Mouse (Mus musculus): ENCODE results near the gene Cenpa. TPM values are rescaled to one million over a fixed set of nuclear protein-coding genes. Genes with fewer than 3 reads are reported as not detected.

The Cenpa gene
- total RNA-seq (2018; cell fraction: chromatin; rRNA removed), result 100 to 1,000 TPM in 9 of 26 experiments, 10 to 100 TPM in 11, 1 to 10 TPM in 6; 3.6 to 520 (median 18.9) TPM
- 100 to 1,000 TPM in 7 of 26 experiments, 10 to 100 TPM in 6, 1 to 10 TPM in 13; 3.0 to 146 (median 43.9) TPM for total RNA-seq (2018; cell fraction: cytosol; rRNA removed)
- total RNA-seq (2018; cell fraction: nucleus; rRNA removed), result 100 to 1,000 TPM in 7 of 26 experiments, 10 to 100 TPM in 8, 1 to 10 TPM in 11; 2.4 to 452 (median 24.4) TPM
- 14.0 to 121 TPM (median 41.5 TPM) in 3 replicates for polyA plus RNA-seq (2018)

- Histone ChIP-seq H3K79me2 (ENCODE audit: inconsistent target) (peaks cover 47% of the 10 kb centered on the region), H3K4me3 (ENCODE audit: inconsistent target) (peak within 1 kb of the TSS; percentile 94), H3K27ac (peak within 1 kb of the TSS; percentile 90), H3K36me3 (ENCODE audit: inconsistent target) (no peaks in the 10 kb centered on the region)
- WGBS (ENCODE audit: missing documents), result 2% methylated on average over 40 of the region's 40 CpGs
These were observed at the start of gene Cenpa for GRCm38 (mm10) chr5:30666391-30667195. Cenpa (plus strand) TSS chr5:30666777.

- no peak overlapping the region for H3K27ac ChIP-seq
- WGBS (ENCODE audit: missing documents), result 41% methylated on average over 3 of the region's 3 CpGs
- H3K36me3 ChIP-seq (ENCODE audit: inconsistent target), result no peaks in the 10 kb centered on the region
- H3K4me3 ChIP-seq (ENCODE audit: inconsistent target), result no peak overlapping the region
- H3K79me2 ChIP-seq (ENCODE audit: inconsistent target), result no peaks in the 10 kb centered on the region
These were observed 49.2 kb upstream of the Cenpa start for GRCm38 (mm10) chr5:30617357-30617756.

- Histone ChIP-seq H3K27ac (no peak overlapping the region), H3K36me3 (ENCODE audit: inconsistent target) (no peaks in the 10 kb centered on the region), H3K4me3 (ENCODE audit: inconsistent target) (no peak overlapping the region), H3K79me2 (ENCODE audit: inconsistent target) (no peaks in the 10 kb centered on the region)
- WGBS (ENCODE audit: missing documents), result 68% methylated on average over 11 of the region's 11 CpGs
These were observed 48.7 kb upstream of the Cenpa start for GRCm38 (mm10) chr5:30617851-30618250.

GRCm38 (mm10) chr5:30618376-30619003 is 48.1 kb upstream of the Cenpa start:
- no peaks in the 10 kb centered on the region for H3K36me3 ChIP-seq (ENCODE audit: inconsistent target)
- no peak overlapping the region for H3K27ac ChIP-seq
- no peaks in the 10 kb centered on the region for H3K79me2 ChIP-seq (ENCODE audit: inconsistent target)
- no peak overlapping the region for H3K4me3 ChIP-seq (ENCODE audit: inconsistent target)
- WGBS (ENCODE audit: missing documents), result 92% methylated on average over 8 of the region's 8 CpGs

- H3K36me3 ChIP-seq (ENCODE audit: inconsistent target), result no peaks in the 10 kb centered on the region
- 83% methylated on average over 2 of the region's 2 CpGs for WGBS (ENCODE audit: missing documents)
- no peak overlapping the region for H3K27ac ChIP-seq
- H3K79me2 ChIP-seq (ENCODE audit: inconsistent target), result no peaks in the 10 kb centered on the region
- H3K4me3 ChIP-seq (ENCODE audit: inconsistent target), result no peak overlapping the region
These were observed 47.4 kb upstream of the Cenpa start for GRCm38 (mm10) chr5:30619211-30619610.

GRCm38 (mm10) chr5:30620567-30620966 is 46.0 kb upstream of the Cenpa start:
- Histone ChIP-seq H3K27ac (no peak overlapping the region), H3K36me3 (ENCODE audit: inconsistent target) (no peaks in the 10 kb centered on the region), H3K4me3 (ENCODE audit: inconsistent target) (no peak overlapping the region), H3K79me2 (ENCODE audit: inconsistent target) (no peaks in the 10 kb centered on the region)
- 95% methylated on average over 20 of the region's 20 CpGs for WGBS (ENCODE audit: missing documents)

- no peak overlapping the region for H3K27ac ChIP-seq
- no peaks in the 10 kb centered on the region for H3K36me3 ChIP-seq (ENCODE audit: inconsistent target)
- H3K79me2 ChIP-seq (ENCODE audit: inconsistent target), result no peaks in the 10 kb centered on the region
- WGBS (ENCODE audit: missing documents), result 92% methylated on average over 9 of the region's 9 CpGs
- H3K4me3 ChIP-seq (ENCODE audit: inconsistent target), result no peak overlapping the region
These were observed 45.3 kb upstream of the Cenpa start for GRCm38 (mm10) chr5:30621211-30621790.

- 68% methylated on average over 22 of the region's 22 CpGs for WGBS (ENCODE audit: missing documents)
These were observed 44.8 kb upstream of the Cenpa start for GRCm38 (mm10) chr5:30621844-30622176.

GRCm38 (mm10) chr5:30622177-30622840 is 44.3 kb upstream of the Cenpa start:
- no peak overlapping the region for H3K27ac ChIP-seq
- 8% methylated on average over 67 of the region's 69 CpGs for WGBS (ENCODE audit: missing documents)
- no peaks in the 10 kb centered on the region for H3K79me2 ChIP-seq (ENCODE audit: inconsistent target)
- no peaks in the 10 kb centered on the region for H3K36me3 ChIP-seq (ENCODE audit: inconsistent target)
- H3K4me3 ChIP-seq (ENCODE audit: inconsistent target), result no peak overlapping the region

More at GRCm38 (mm10) chr5:30621844-30622176, 44.8 kb upstream of the Cenpa start:
- H3K27ac ChIP-seq, result no peak overlapping the region
- H3K79me2 ChIP-seq (ENCODE audit: inconsistent target), result no peaks in the 10 kb centered on the region
- H3K4me3 ChIP-seq (ENCODE audit: inconsistent target), result no peak overlapping the region
- no peaks in the 10 kb centered on the region for H3K36me3 ChIP-seq (ENCODE audit: inconsistent target)

GRCm38 (mm10) chr5:30622841-30623185 is 43.8 kb upstream of the Cenpa start:
- 5% methylated on average over 10 of the region's 10 CpGs for WGBS (ENCODE audit: missing documents)
- no peak overlapping the region for H3K4me3 ChIP-seq (ENCODE audit: inconsistent target)

GRCm38 (mm10) chr5:30623380-30623779 is 43.2 kb upstream of the Cenpa start:
- Histone ChIP-seq H3K4me3 (ENCODE audit: inconsistent target) (no peak overlapping the region), H3K79me2 (ENCODE audit: inconsistent target) (no peaks in the 10 kb centered on the region), H3K27ac (no peak overlapping the region), H3K36me3 (ENCODE audit: inconsistent target) (no peaks in the 10 kb centered on the region)
- WGBS (ENCODE audit: missing documents), result 63% methylated on average over 2 of the region's 2 CpGs

More at GRCm38 (mm10) chr5:30622841-30623185, 43.8 kb upstream of the Cenpa start:
- H3K79me2 ChIP-seq (ENCODE audit: inconsistent target), result no peaks in the 10 kb centered on the region
- H3K27ac ChIP-seq, result no peak overlapping the region
- H3K36me3 ChIP-seq (ENCODE audit: inconsistent target), result no peaks in the 10 kb centered on the region

GRCm38 (mm10) chr5:30624311-30624710 is 42.3 kb upstream of the Cenpa start:
- 70% methylated on average over 1 of the region's 1 CpGs for WGBS (ENCODE audit: missing documents)
- Histone ChIP-seq H3K4me3 (ENCODE audit: inconsistent target) (no peak overlapping the region), H3K79me2 (ENCODE audit: inconsistent target) (no peaks in the 10 kb centered on the region), H3K27ac (no peak overlapping the region), H3K36me3 (ENCODE audit: inconsistent target) (no peaks in the 10 kb centered on the region)

- no peak overlapping the region for H3K4me3 ChIP-seq (ENCODE audit: inconsistent target)
- WGBS (ENCODE audit: missing documents), result 45% methylated on average over 4 of the region's 4 CpGs
- H3K36me3 ChIP-seq (ENCODE audit: inconsistent target), result no peaks in the 10 kb centered on the region
- H3K27ac ChIP-seq, result no peak overlapping the region
- H3K79me2 ChIP-seq (ENCODE audit: inconsistent target), result no peaks in the 10 kb centered on the region
These were observed 41.7 kb upstream of the Cenpa start for GRCm38 (mm10) chr5:30624908-30625307.

- H3K4me3 ChIP-seq (ENCODE audit: inconsistent target), result no peak overlapping the region
- H3K79me2 ChIP-seq (ENCODE audit: inconsistent target), result no peaks in the 10 kb centered on the region
- H3K36me3 ChIP-seq (ENCODE audit: inconsistent target), result no peaks in the 10 kb centered on the region
- H3K27ac ChIP-seq, result no peak overlapping the region
- WGBS (ENCODE audit: missing documents), result 73% methylated on average over 3 of the region's 3 CpGs
These were observed 41.2 kb upstream of the Cenpa start for GRCm38 (mm10) chr5:30625379-30625778.
